Mouse (Mus musculus) kidney, embryonic 15.5 days (tissue): Measurements from ENCODE around the gene C2. TPM values are rescaled to one million over a fixed set of nuclear protein-coding genes. Genes with fewer than 3 reads are reported as not detected.
"Not testable (repeated sequence)": the region's sequence is repeated elsewhere in the genome, so short reads cannot be mapped to it uniquely, and the experiment has no call there.

Source experiments
- ATAC-seq: fragments of 200-750 bp; cut with Nextera tagmentation; replicated peaks from 2 replicates; pipeline ENCODE4 v1.8.0; 2017; ENCODE audit warnings: moderate TSS enrichment; ENCODE audit not compliant: low FRiP score
- H3K27ac ChIP-seq: fragments of 300-500 bp; sonication (generic); 2 replicates; pipeline ENCODE4 v1.5.1; 2015; ENCODE audit warnings: mild to moderate bottlenecking, inconsistent platforms
- H3K27me3 ChIP-seq: fragments of 300-500 bp; sonication (generic); 2 replicates; pipeline ENCODE4 v1.6.1; 2015; ENCODE audit warnings: inconsistent platforms
- H3K36me3 ChIP-seq: fragments of 300-500 bp; sonication (generic); 2 replicates; pipeline ENCODE4 v1.6.1; 2015; ENCODE audit warnings: inconsistent platforms
- H3K4me1 ChIP-seq: fragments of 300-500 bp; sonication (generic); 2 replicates; pipeline ENCODE4 v1.6.1; 2015; ENCODE audit warnings: inconsistent platforms
- H3K4me2 ChIP-seq: fragments of 300-500 bp; sonication (generic); 2 replicates; pipeline ENCODE4 v1.6.1; 2015; ENCODE audit warnings: moderate library complexity, mild to moderate bottlenecking, inconsistent platforms
- H3K4me3 ChIP-seq: fragments of 300-500 bp; sonication (generic); replicated peaks from 2 replicates; pipeline ENCODE4 v1.5.1; 2015; ENCODE audit warnings: mild to moderate bottlenecking, inconsistent platforms
- H3K9ac ChIP-seq: fragments of 300-500 bp; sonication (generic); 2 replicates; pipeline ENCODE4 v1.6.1; 2015; ENCODE audit warnings: mild to moderate bottlenecking, inconsistent platforms
- H3K9me3 ChIP-seq: fragments of 300-500 bp; sonication (generic); replicated peaks from 2 replicates; pipeline ENCODE4 v1.6.1; 2016; ENCODE audit warnings: inconsistent platforms
- WGBS: fragments of 180-500 bp; shearing (Covaris S2); methylation state at CpG from one replicate; pipeline ENCODE4 v1.1.7; 2015; ENCODE audit warnings: mixed read lengths; 5-methylcytosine and 5-hydroxymethylcytosine counted together
- polyA plus RNA-seq: library from polyadenylated mRNA; unstranded; fragments of >200 nt; fragmentation: Nextera tagmentation; extraction: Ambion mirVana; gene quantifications from 2 replicates; pipeline ENCODE4 v1.2.1, GENCODE M21; 2015

C2 gene
- polyA plus RNA-seq, 1 experiment from 2014 or later = 3.6 TPM

- Histone ChIP-seq H3K27ac (no peak overlapping the region), H3K36me3 (peaks cover 84% of the 10 kb centered on the region), H3K4me3 (no peak overlapping the region), H3K9me3 (no peaks in the 10 kb centered on the region), H3K4me2 (no peak overlapping the region), H3K4me1 (peaks cover 8% of the 10 kb centered on the region), H3K9ac (no peak overlapping the region), H3K27me3 (no peaks in the 10 kb centered on the region)
- no peak for ATAC-seq
- 91% methylated on average over 13 of the region's 13 CpGs for WGBS
These were observed 53.2 kb downstream of the C2 start for GRCm38 (mm10) chr17:34844884-34845283.

GRCm38 (mm10) chr17:34840736-34841307, 57.2 kb downstream of the C2 start:
- H3K27me3 ChIP-seq = no peaks in the 10 kb centered on the region
- 86% methylated on average over 6 of the region's 6 CpGs for whole genome bisulfite sequencing
- peaks cover 74% of the 10 kb centered on the region for H3K36me3 ChIP-seq

GRCm38 (mm10) chr17:34838785-34839184, 59.3 kb downstream of the C2 start:
- Histone ChIP-seq H3K27ac (no peak overlapping the region), H3K9me3 (no peaks in the 10 kb centered on the region), H3K4me2 (0 out of 2 replicates have a peak overlapping the region, but pooled peaks have one; percentile 9), H3K9ac (no peak overlapping the region), H3K36me3 (peaks cover 55% of the 10 kb centered on the region), H3K4me3 (peak overlapping the region; percentile 12; the same call in 1 of the 2 replicates), H3K4me1 (peaks cover 25% of the 10 kb centered on the region), H3K27me3 (no peaks in the 10 kb centered on the region)
- 88% methylated on average over 7 of the region's 7 CpGs for WGBS
- ATAC-seq = no peak

More at GRCm38 (mm10) chr17:34840736-34841307, 57.2 kb downstream of the C2 start:
- Histone ChIP-seq H3K9ac (no peak overlapping the region), H3K4me1 (peaks cover 22% of the 10 kb centered on the region), H3K27ac (no peak overlapping the region), H3K4me2 (no peak overlapping the region), H3K9me3 (no peaks in the 10 kb centered on the region), H3K4me3 (no peak overlapping the region)
- no peak for ATAC-seq

- ATAC-seq = peak; percentile 13; the same call in 1 of the 2 replicates
- Histone ChIP-seq H3K9me3 (no peaks in the 10 kb centered on the region), H3K27ac (peak overlapping the region; percentile 63), H3K4me1 (peaks cover 25% of the 10 kb centered on the region), H3K4me3 (peak overlapping the region; percentile 74), H3K9ac (peak overlapping the region; percentile 72), H3K27me3 (no peaks in the 10 kb centered on the region), H3K4me2 (peak overlapping the region; percentile 99), H3K36me3 (peaks cover 55% of the 10 kb centered on the region)
- WGBS = 25% methylated on average over 43 of the region's 43 CpGs
These were observed 60.4 kb downstream of the C2 start for GRCm38 (mm10) chr17:34837464-34838324.

GRCm38 (mm10) chr17:34836856-34837221, 61.2 kb downstream of the C2 start, which contains the start of the genes Stk19 and Dxo:
Gene Stk19 (minus strand): TSS chr17:34836945.
Gene Dxo (plus strand): TSS chr17:34837019.
- Histone ChIP-seq H3K27ac (peak within 1 kb of the TSS; percentile 63), H3K4me2 (peak within 1 kb of the TSS; percentile 99), H3K4me3 (peak within 1 kb of the TSS; percentile 74), H3K4me1 (peaks cover 25% of the 10 kb centered on the region), H3K9me3 (no peaks in the 10 kb centered on the region), H3K36me3 (peaks cover 55% of the 10 kb centered on the region), H3K27me3 (no peaks in the 10 kb centered on the region), H3K9ac (peak within 1 kb of the TSS; percentile 72)
- ATAC-seq = peak; percentile 94
- under 1% methylated on average over 40 of the region's 40 CpGs for WGBS

- Histone ChIP-seq H3K4me2 (peak overlapping the region; percentile 99), H3K4me1 (peaks cover 25% of the 10 kb centered on the region), H3K9me3 (no peaks in the 10 kb centered on the region), H3K36me3 (peaks cover 53% of the 10 kb centered on the region), H3K9ac (peak overlapping the region; percentile 72), H3K27me3 (no peaks in the 10 kb centered on the region), H3K27ac (peak overlapping the region; percentile 63), H3K4me3 (peak overlapping the region; percentile 74)
- 3% methylated on average over 48 of the region's 48 CpGs for WGBS
- ATAC-seq = peak; percentile 75
These were observed 61.8 kb downstream of the C2 start for GRCm38 (mm10) chr17:34836155-34836855.

- not testable (repeated sequence) for H3K4me2 ChIP-seq, H3K27ac ChIP-seq, H3K27me3 ChIP-seq, H3K4me3 ChIP-seq, ATAC-seq, H3K9me3 ChIP-seq, H3K4me1 ChIP-seq, H3K9ac ChIP-seq
- peaks cover 80% of the 10 kb centered on the region for H3K36me3 ChIP-seq
- WGBS = 88% methylated on average over 1 of the region's 1 CpGs
These were observed 67.3 kb downstream of the C2 start for GRCm38 (mm10) chr17:34830776-34831175.

- no peak overlapping the region for H3K4me3 ChIP-seq
- no peak overlapping the region for H3K4me2 ChIP-seq
- no peaks in the 10 kb centered on the region for H3K4me1 ChIP-seq
- no peaks in the 10 kb centered on the region for H3K9me3 ChIP-seq
- H3K9ac ChIP-seq = no peak overlapping the region
- no peak for ATAC-seq
- no peaks in the 10 kb centered on the region for H3K36me3 ChIP-seq
- no peaks in the 10 kb centered on the region for H3K27me3 ChIP-seq
- WGBS = 85% methylated on average over 7 of the region's 7 CpGs
- no peak overlapping the region for H3K27ac ChIP-seq
These were observed 83.2 kb downstream of the C2 start for GRCm38 (mm10) chr17:34814818-34815370.

- not testable (repeated sequence) for H3K9me3 ChIP-seq, H3K27me3 ChIP-seq, H3K4me3 ChIP-seq, H3K4me2 ChIP-seq, ATAC-seq, H3K27ac ChIP-seq, H3K9ac ChIP-seq, H3K36me3 ChIP-seq, H3K4me1 ChIP-seq
- 61% methylated on average over 12 of the region's 12 CpGs for WGBS
These were observed 84.3 kb downstream of the C2 start for GRCm38 (mm10) chr17:34813747-34814146.
